Mouse (Mus musculus): ENCODE results near the gene Fam102a. TPM values are rescaled to one million over a fixed set of nuclear protein-coding genes. Genes with fewer than 3 reads are reported as not detected.
"Not testable (repeated sequence)": the region's sequence is repeated elsewhere in the genome, so short reads cannot be mapped to it uniquely, and the experiment has no call there.

Fam102a gene
- 4.4 and 5.2 TPM in 2 replicates for polyA plus RNA-seq (2014; fragmentation: Nextera tagmentation; extraction: Ambion mirVana)

DNA sequence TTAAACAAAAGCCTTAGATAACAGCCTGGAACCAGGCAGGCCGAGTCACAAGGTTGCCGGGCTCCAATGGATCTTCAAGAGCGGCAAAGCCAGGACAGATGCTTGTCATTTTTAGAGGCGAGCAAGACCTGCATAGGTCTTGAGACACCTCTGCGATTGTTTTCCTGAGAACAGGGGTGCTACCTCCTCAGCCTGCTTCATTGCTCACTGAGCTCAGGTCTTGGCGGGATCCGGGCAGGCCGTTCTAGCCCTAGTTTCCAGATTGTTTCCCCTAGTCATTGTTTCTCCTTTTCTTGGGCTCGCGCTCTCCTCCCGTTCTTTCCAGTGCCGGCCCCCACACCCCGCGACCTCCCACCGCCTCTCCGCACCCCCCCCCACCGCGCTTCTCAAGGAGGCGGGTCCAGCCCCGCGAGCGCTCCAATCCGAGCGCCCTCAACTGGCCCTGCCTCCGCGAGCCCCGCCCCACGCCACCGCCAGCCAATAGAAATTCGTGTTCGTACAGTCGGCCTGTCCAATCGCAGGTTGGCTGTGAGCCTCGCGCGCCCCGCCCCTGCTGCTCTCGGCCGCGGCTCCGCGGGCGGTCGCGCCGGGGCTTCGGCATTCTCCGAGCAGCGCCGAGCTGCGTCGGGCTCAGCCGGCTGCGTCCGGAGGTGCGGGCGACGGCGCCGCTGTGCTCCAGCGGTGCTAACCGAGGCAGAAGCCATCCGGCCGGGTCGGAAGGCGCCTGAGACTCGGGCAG lies at the start of gene Fam102a:
Gene Fam102a, plus strand, starts transcription at position 600 of the 739 bp plus-strand sequence.
- Histone ChIP-seq H3K36me3 (ENCODE audit: control insufficient read depth, insufficient read depth, low read length) (no peaks in the 10 kb centered on the region), H3K27me3 (replicated peaks; ENCODE audit: control insufficient read depth, insufficient read depth, low read length) (no peaks in the 10 kb centered on the region), H3K9ac (ENCODE audit: low read length) (peak within 1 kb of the TSS; percentile 91), H3K9me3 (replicated peaks; ENCODE audit: control insufficient read depth, low read length) (no peaks in the 10 kb centered on the region), H3K4me3 (ENCODE audit: low read depth, low read length) (peak within 1 kb of the TSS; percentile 86), H3K4me1 (ENCODE audit: control insufficient read depth, insufficient read depth, low read length) (peaks cover 47% of the 10 kb centered on the region), H3K27ac (ENCODE audit: low read depth, low read length) (peak within 1 kb of the TSS; percentile 84), H3K4me2 (ENCODE audit: low read length) (peak within 1 kb of the TSS; percentile 75)
- WGBS = under 1% methylated on average over 66 of the region's 67 CpGs
- DNase-seq (ENCODE audit: low spot score) (peak; percentile 98), ATAC-seq (peak; percentile 97)

DNA sequence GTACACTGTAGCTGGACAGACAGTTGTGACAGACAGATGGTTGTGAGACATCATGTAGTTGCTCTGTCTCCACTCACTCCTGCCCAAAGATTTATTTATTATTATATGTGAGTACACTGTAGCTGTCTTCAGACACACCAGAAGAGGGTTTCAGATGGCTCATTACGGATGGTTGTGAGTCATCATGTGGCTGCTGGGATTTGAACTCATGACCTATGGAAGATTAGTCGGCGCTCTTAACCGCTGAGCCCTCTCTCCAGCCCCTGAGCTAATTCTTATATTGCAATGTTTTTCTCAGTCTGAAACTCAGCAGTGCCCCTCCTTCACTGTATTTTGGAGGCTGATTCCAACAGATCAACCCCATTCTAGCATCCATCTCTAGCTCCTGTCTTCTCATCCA lies 49.4 kb upstream of the Fam102a start:
- DNase-seq (ENCODE audit: low spot score) = no peak
- H3K27ac ChIP-seq (ENCODE audit: low read depth, low read length) = no peak overlapping the region
- H3K9me3 ChIP-seq (replicated peaks; ENCODE audit: control insufficient read depth, low read length) = no peaks in the 10 kb centered on the region
- WGBS = 95% methylated on average over 4 of the region's 4 CpGs
- no peak overlapping the region for H3K4me2 ChIP-seq (ENCODE audit: low read length)
- H3K4me1 ChIP-seq (ENCODE audit: control insufficient read depth, insufficient read depth, low read length) = no peaks in the 10 kb centered on the region
- no peaks in the 10 kb centered on the region for H3K27me3 ChIP-seq (replicated peaks; ENCODE audit: control insufficient read depth, insufficient read depth, low read length)
- no peak for ATAC-seq
- no peak overlapping the region for H3K4me3 ChIP-seq (ENCODE audit: low read depth, low read length)
- H3K36me3 ChIP-seq (ENCODE audit: control insufficient read depth, insufficient read depth, low read length) = no peaks in the 10 kb centered on the region
- no peak overlapping the region for H3K9ac ChIP-seq (ENCODE audit: low read length)

- DNase-seq (ENCODE audit: low spot score) = no peak
- no peaks in the 10 kb centered on the region for H3K4me1 ChIP-seq (ENCODE audit: control insufficient read depth, insufficient read depth, low read length)
These were observed 49.0 kb upstream of the Fam102a start for GRCm38 (mm10) chr2:32486155-32486554.

GRCm38 (mm10) chr2:32487124-32487623 lies 48.0 kb upstream of the Fam102a start:
- Histone ChIP-seq H3K36me3 (ENCODE audit: control insufficient read depth, insufficient read depth, low read length) (no peaks in the 10 kb centered on the region), H3K9ac (ENCODE audit: low read length) (no peak overlapping the region), H3K4me1 (ENCODE audit: control insufficient read depth, insufficient read depth, low read length) (no peaks in the 10 kb centered on the region), H3K4me3 (ENCODE audit: low read depth, low read length) (no peak overlapping the region), H3K4me2 (ENCODE audit: low read length) (no peak overlapping the region), H3K27ac (ENCODE audit: low read depth, low read length) (no peak overlapping the region), H3K9me3 (replicated peaks; ENCODE audit: control insufficient read depth, low read length) (no peaks in the 10 kb centered on the region), H3K27me3 (replicated peaks; ENCODE audit: control insufficient read depth, insufficient read depth, low read length) (no peaks in the 10 kb centered on the region)
- ATAC-seq (peak; percentile 69), DNase-seq (ENCODE audit: low spot score) (peak; percentile 94)
- WGBS = 2% methylated on average over 6 of the region's 6 CpGs

More at GRCm38 (mm10) chr2:32486155-32486554, 49.0 kb upstream of the Fam102a start:
- Histone ChIP-seq H3K36me3 (ENCODE audit: control insufficient read depth, insufficient read depth, low read length) (no peaks in the 10 kb centered on the region), H3K4me2 (ENCODE audit: low read length) (no peak overlapping the region), H3K27me3 (replicated peaks; ENCODE audit: control insufficient read depth, insufficient read depth, low read length) (no peaks in the 10 kb centered on the region), H3K9ac (ENCODE audit: low read length) (no peak overlapping the region), H3K27ac (ENCODE audit: low read depth, low read length) (no peak overlapping the region), H3K9me3 (replicated peaks; ENCODE audit: control insufficient read depth, low read length) (no peaks in the 10 kb centered on the region), H3K4me3 (ENCODE audit: low read depth, low read length) (no peak overlapping the region)
- no peak for ATAC-seq
- 96% methylated on average over 9 of the region's 9 CpGs for WGBS

DNA sequence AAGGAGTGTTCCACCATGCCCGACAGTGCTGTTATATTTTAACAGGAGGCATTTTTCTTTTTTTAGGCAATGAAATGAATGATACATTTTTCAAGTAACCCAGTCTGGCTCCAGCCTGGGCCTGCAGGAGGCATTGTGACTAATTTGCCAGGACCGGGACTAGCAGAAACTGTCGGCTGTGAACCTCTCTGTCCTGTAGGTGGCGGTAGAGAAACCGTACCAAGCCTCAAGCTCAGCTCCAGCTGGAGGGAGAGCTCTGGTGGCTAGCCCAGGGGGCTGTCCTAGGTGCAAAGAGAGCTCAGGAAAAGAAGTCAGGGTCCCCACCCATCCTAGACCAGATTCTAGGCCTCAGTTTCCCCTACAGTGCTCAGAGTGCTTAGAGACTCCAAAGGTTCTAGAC lies 46.5 kb upstream of the Fam102a start:
- Histone ChIP-seq H3K4me3 (ENCODE audit: low read depth, low read length) (no peak overlapping the region), H3K36me3 (ENCODE audit: control insufficient read depth, insufficient read depth, low read length) (no peaks in the 10 kb centered on the region), H3K9ac (ENCODE audit: low read length) (no peak overlapping the region), H3K27me3 (replicated peaks; ENCODE audit: control insufficient read depth, insufficient read depth, low read length) (no peaks in the 10 kb centered on the region), H3K4me2 (ENCODE audit: low read length) (no peak overlapping the region), H3K27ac (ENCODE audit: low read depth, low read length) (no peak overlapping the region), H3K9me3 (replicated peaks; ENCODE audit: control insufficient read depth, low read length) (no peaks in the 10 kb centered on the region), H3K4me1 (ENCODE audit: control insufficient read depth, insufficient read depth, low read length) (no peaks in the 10 kb centered on the region)
- 4% methylated on average over 5 of the region's 5 CpGs for WGBS
- DNase-seq (ENCODE audit: low spot score) = peak; percentile 92
- ATAC-seq = peak; percentile 64

DNA sequence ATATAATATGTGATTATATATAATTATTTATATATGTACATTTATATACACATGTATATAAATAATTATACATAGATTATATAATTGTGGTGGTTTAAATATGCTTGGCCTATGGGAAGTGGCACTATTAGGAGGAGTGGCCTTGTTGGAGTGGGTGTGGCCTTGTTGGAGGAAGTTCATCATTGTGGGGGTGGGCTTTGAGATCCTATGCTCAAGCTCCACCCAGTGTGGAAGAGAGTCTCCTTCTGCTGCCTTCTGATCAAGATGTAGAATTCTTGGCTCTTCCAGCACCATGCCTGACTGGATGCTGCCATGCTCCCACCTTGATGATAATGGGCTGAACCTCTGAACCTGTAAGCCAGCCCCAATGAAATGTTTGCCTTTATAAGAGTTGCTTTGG lies 44.4 kb upstream of the Fam102a start:
- H3K36me3 ChIP-seq (ENCODE audit: control insufficient read depth, insufficient read depth, low read length); H3K9ac ChIP-seq (ENCODE audit: low read length); H3K4me1 ChIP-seq (ENCODE audit: control insufficient read depth, insufficient read depth, low read length); ATAC-seq; H3K27me3 ChIP-seq (replicated peaks; ENCODE audit: control insufficient read depth, insufficient read depth, low read length); H3K9me3 ChIP-seq (replicated peaks; ENCODE audit: control insufficient read depth, low read length); H3K4me2 ChIP-seq (ENCODE audit: low read length); DNase-seq (ENCODE audit: low spot score); H3K4me3 ChIP-seq (ENCODE audit: low read depth, low read length); H3K27ac ChIP-seq (ENCODE audit: low read depth, low read length): not testable (repeated sequence)

GRCm38 (mm10) chr2:32492661-32493060 lies 42.5 kb upstream of the Fam102a start:
- H3K36me3 ChIP-seq (ENCODE audit: control insufficient read depth, insufficient read depth, low read length) = no peaks in the 10 kb centered on the region
- H3K9ac ChIP-seq (ENCODE audit: low read length) = no peak overlapping the region
- H3K4me3 ChIP-seq (ENCODE audit: low read depth, low read length) = no peak overlapping the region
- DNase-seq (ENCODE audit: low spot score) (no peak), ATAC-seq (no peak)
- H3K9me3 ChIP-seq (replicated peaks; ENCODE audit: control insufficient read depth, low read length) = no peaks in the 10 kb centered on the region
- no peaks in the 10 kb centered on the region for H3K4me1 ChIP-seq (ENCODE audit: control insufficient read depth, insufficient read depth, low read length)
- H3K4me2 ChIP-seq (ENCODE audit: low read length) = no peak overlapping the region
- whole genome bisulfite sequencing = 68% methylated on average over 2 of the region's 2 CpGs
- no peak overlapping the region for H3K27ac ChIP-seq (ENCODE audit: low read depth, low read length)
- no peaks in the 10 kb centered on the region for H3K27me3 ChIP-seq (replicated peaks; ENCODE audit: control insufficient read depth, insufficient read depth, low read length)

DNA sequence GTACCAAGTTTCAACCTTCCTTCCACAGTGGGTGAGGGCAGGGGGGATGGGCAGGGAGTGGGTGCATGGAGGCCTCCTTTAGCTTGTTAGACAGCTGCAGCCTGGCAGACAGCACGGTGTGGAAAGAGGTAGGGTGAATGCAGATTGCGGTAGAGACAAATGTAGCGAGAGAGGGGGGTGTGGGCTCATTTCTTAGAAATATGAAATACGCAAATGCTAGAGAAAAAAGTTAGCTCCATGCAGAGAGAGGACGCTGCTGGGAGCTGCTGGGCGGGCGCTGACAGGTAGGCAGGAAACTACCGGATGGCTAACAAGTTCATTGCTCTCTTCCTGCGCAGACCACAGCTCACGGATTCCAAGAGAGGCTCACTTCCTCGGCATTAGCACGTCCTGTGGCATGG lies 41.8 kb upstream of the Fam102a start:
- Histone ChIP-seq H3K27ac (ENCODE audit: low read depth, low read length) (no peak overlapping the region), H3K4me3 (ENCODE audit: low read depth, low read length) (no peak overlapping the region), H3K27me3 (replicated peaks; ENCODE audit: control insufficient read depth, insufficient read depth, low read length) (no peaks in the 10 kb centered on the region), H3K9ac (ENCODE audit: low read length) (no peak overlapping the region), H3K36me3 (ENCODE audit: control insufficient read depth, insufficient read depth, low read length) (no peaks in the 10 kb centered on the region), H3K9me3 (replicated peaks; ENCODE audit: control insufficient read depth, low read length) (0 out of 2 replicates have a peak, but pooled peaks cover under 1% of the 10 kb centered on the region), H3K4me2 (ENCODE audit: low read length) (no peak overlapping the region), H3K4me1 (ENCODE audit: control insufficient read depth, insufficient read depth, low read length) (no peaks in the 10 kb centered on the region)
- ATAC-seq (no peak), DNase-seq (ENCODE audit: low spot score) (no peak)
- 79% methylated on average over 12 of the region's 12 CpGs for WGBS

GRCm38 (mm10) chr2:32494522-32494921 lies 40.6 kb upstream of the Fam102a start:
- H3K27ac ChIP-seq (ENCODE audit: low read depth, low read length) = no peak overlapping the region
- H3K9ac ChIP-seq (ENCODE audit: low read length) = no peak overlapping the region
- 0 out of 2 replicates have a peak, but pooled peaks cover 6% of the 10 kb centered on the region for H3K9me3 ChIP-seq (replicated peaks; ENCODE audit: control insufficient read depth, low read length)
- DNase-seq (ENCODE audit: low spot score) = no peak
- H3K4me2 ChIP-seq (ENCODE audit: low read length) = no peak overlapping the region
- 72% methylated on average over 2 of the region's 2 CpGs for WGBS
- no peaks in the 10 kb centered on the region for H3K4me1 ChIP-seq (ENCODE audit: control insufficient read depth, insufficient read depth, low read length)
- no peak overlapping the region for H3K4me3 ChIP-seq (ENCODE audit: low read depth, low read length)
- no peaks in the 10 kb centered on the region for H3K36me3 ChIP-seq (ENCODE audit: control insufficient read depth, insufficient read depth, low read length)
- no peak for ATAC-seq
- no peaks in the 10 kb centered on the region for H3K27me3 ChIP-seq (replicated peaks; ENCODE audit: control insufficient read depth, insufficient read depth, low read length)

All from forebrain, embryonic 14.5 days (tissue).